Comparison of ENCODE assay signal across 9 mouse cellular contexts in the genomic region with DNA sequence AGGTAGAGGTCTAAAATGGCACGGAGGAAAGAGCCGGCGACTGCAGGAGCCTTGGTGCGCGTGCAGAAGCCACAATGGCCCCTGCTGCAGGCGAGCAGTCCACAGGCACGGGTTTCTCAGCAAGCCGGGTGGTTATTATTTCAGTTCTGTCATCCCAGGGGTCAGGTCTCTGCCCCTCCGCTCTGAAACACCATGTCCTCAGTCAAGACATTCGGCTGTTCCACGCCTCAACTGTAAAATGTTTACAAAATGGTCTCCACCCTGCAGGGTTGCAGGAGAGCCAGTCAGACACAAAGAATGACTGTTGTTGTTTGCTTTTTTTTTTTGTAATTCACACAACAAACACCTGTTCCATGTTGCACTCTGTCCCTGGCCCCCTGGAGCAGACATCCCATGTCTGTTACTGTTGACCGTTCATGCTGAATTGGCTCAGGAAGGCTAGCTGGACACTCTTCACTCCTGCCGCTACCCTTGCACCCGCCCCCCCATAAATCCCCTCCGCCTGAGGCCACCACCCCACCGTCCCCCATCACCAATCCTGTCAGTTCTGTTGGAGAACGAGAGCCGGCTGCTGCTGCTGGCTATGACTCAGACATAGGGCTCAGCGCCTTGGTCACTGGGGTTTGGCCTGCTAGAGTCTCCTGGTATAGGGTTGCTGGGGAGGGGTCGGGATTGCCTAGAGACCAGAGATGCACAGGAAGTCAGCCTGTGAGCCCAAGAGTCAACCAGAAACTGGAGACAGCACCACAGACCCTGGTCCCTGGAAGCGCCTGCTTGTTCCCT. TPM values are rescaled to one million over a fixed set of nuclear protein-coding genes. Genes with fewer than 3 reads are reported as not detected.
DNase-seq lines count a peak whose midpoint lies in the region; ATAC-seq lines count a peak whose summit lies in the region.
"Had no signal": no experiment of that assay in that cellular context is flagged by ENCODE, and none has a peak within 500 bp of the region (broad histone marks: within the 10 kb centered on the region; RNA-seq: fewer than 3 reads in every experiment).

No protein-coding gene starts in this region.

- peak overlapping the region; percentile 16; the same call in 1 of the 2 replicates for H3K27ac ChIP-seq in forebrain, embryonic 13.5 days
- no peak overlapping the region for H3K27ac ChIP-seq in forebrain, embryonic 15.5 days (replicated peaks)
- H3K27ac ChIP-seq in limb, embryonic 12.5 days: peak overlapping the region; percentile 83

- ATAC-seq in forebrain, embryonic 13.5 days: no peak
- ATAC-seq in forebrain, embryonic 15.5 days (replicated peaks): no peak
- no peak for ATAC-seq in limb, embryonic 12.5 days (ENCODE audit: insufficient number of reproducible peaks, insufficient read depth, low FRiP score, low TSS enrichment, low read depth)

- no peaks in the 10 kb centered on the region for H3K27me3 ChIP-seq in forebrain, embryonic 13.5 days
- no peaks in the 10 kb centered on the region for H3K27me3 ChIP-seq in forebrain, embryonic 15.5 days
- no peaks in the 10 kb centered on the region for H3K27me3 ChIP-seq in limb, embryonic 12.5 days

- 45% methylated on average over 21 of the region's 21 CpGs for WGBS in forebrain, embryonic 13.5 days
- WGBS in forebrain, embryonic 15.5 days: 48% methylated on average over 21 of the region's 21 CpGs
- WGBS in limb, embryonic 12.5 days: 17% methylated on average over 21 of the region's 21 CpGs

- no peak overlapping the region for H3K9ac ChIP-seq in forebrain, embryonic 13.5 days
- H3K9ac ChIP-seq in forebrain, embryonic 15.5 days (replicated peaks): no peak overlapping the region
- H3K9ac ChIP-seq in limb, embryonic 12.5 days (replicated peaks): no peak overlapping the region

- no peak overlapping the region for H3K4me2 ChIP-seq in forebrain, embryonic 13.5 days
- no peak overlapping the region for H3K4me2 ChIP-seq in forebrain, embryonic 15.5 days (replicated peaks)
- peak overlapping the region; percentile 26 for H3K4me2 ChIP-seq in limb, embryonic 12.5 days

- no peaks in the 10 kb centered on the region for H3K36me3 ChIP-seq in forebrain, embryonic 13.5 days (ENCODE audit: poor library complexity, severe bottlenecking)
- H3K36me3 ChIP-seq in forebrain, embryonic 15.5 days: no peaks in the 10 kb centered on the region
- no peaks in the 10 kb centered on the region for H3K36me3 ChIP-seq in limb, embryonic 12.5 days

- H3K4me3 ChIP-seq in forebrain, embryonic 13.5 days: no peak overlapping the region
- no peak overlapping the region for H3K4me3 ChIP-seq in forebrain, embryonic 15.5 days
- no peak overlapping the region for H3K4me3 ChIP-seq in limb, embryonic 12.5 days (replicated peaks)

- peak; percentile 46 for DNase-seq in retina, postnatal 1 day
- no peak for DNase-seq in retina, embryonic 14.5 days (ENCODE audit: low spot score)
- DNase-seq in thymus, postnatal 25 days: no peak
- DNase-seq in cerebellum, postnatal 25 days: no peak
- no peak for DNase-seq in right cerebral cortex, adult 2 months (ENCODE audit: low spot score in 2 of 2)
- DNase-seq: B cell, adult 2 months had no signal

- no peaks in the 10 kb centered on the region for H3K9me3 ChIP-seq in forebrain, embryonic 13.5 days (replicated peaks)
- H3K9me3 ChIP-seq in forebrain, embryonic 15.5 days: no peaks in the 10 kb centered on the region
- no peaks in the 10 kb centered on the region for H3K9me3 ChIP-seq in limb, embryonic 12.5 days

- peaks cover 63% of the 10 kb centered on the region for H3K4me1 ChIP-seq in forebrain, embryonic 13.5 days
- H3K4me1 ChIP-seq in forebrain, embryonic 15.5 days: peaks cover 52% of the 10 kb centered on the region
- peaks cover 96% of the 10 kb centered on the region for H3K4me1 ChIP-seq in limb, embryonic 12.5 days (replicated peaks)

RNA-seq across cellular contexts. Expression of gene Gse1, which starts 33.3 kb away (rescaled TPM):
- polyA plus RNA-seq in forebrain, embryonic 13.5 days (2015; fragmentation: Nextera tagmentation; extraction: Ambion mirVana): 24.0 and 24.9 TPM in 2 replicates
- polyA plus RNA-seq in forebrain, embryonic 15.5 days (2015; fragmentation: Nextera tagmentation; extraction: Ambion mirVana): 31.3 and 32.7 TPM in 2 replicates
- 7.6 and 9.1 TPM in 2 replicates for polyA plus RNA-seq in limb, embryonic 12.5 days (2016; fragmentation: Nextera tagmentation; extraction: Ambion mirVana)
